ENCODE assay signal across 15 mouse cellular contexts in the genomic region with DNA sequence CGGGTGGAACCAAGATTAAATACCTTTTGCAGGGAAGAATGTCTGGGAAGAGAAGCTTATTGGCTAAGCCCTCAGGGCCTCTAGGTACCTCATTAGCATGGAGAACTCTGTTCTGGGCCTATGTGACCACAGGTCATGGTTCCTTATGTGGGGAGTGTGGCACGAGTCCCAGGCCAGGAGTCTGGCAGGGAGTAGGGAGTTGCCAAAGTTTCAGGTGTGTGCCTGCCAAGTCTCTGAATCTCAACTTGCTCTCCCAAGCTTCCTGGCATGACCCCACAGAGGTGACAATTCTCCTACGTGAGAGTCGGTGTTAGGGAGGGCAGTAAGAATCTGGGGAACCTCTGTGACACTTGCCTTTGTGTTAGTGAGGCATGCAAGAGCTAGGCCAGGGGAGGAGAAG.
"Had no signal": no experiment of that assay in that cellular context is flagged by ENCODE, and none has a peak within 500 bp of the region (broad histone marks: within the 10 kb centered on the region; RNA-seq: fewer than 3 reads in every experiment).

No protein-coding gene starts in this region.

- H3K4me1 ChIP-seq: midbrain, embryonic 13.5 days; neural tube, embryonic 15.5 days had no signal

- H3K27me3 ChIP-seq: intestine, embryonic 15.5 days; limb, embryonic 12.5 days; midbrain, embryonic 13.5 days; neural tube, embryonic 15.5 days had no signal

- H3K9me3 ChIP-seq: intestine, embryonic 15.5 days; limb, embryonic 12.5 days; midbrain, embryonic 13.5 days; neural tube, embryonic 15.5 days had no signal

- H3K4me3 ChIP-seq: intestine, embryonic 15.5 days; layer of hippocampus, adult 2 months; limb, embryonic 12.5 days; midbrain, embryonic 13.5 days; myocyte; neural tube, embryonic 15.5 days had no signal

- DNase-seq: liver; lung, adult 2 months; lung, postnatal 36 days; right cerebral cortex, adult 18-20 months; right cerebral cortex, postnatal 25 days; thymus, postnatal 36 days had no signal

- H3K27ac ChIP-seq: intestine, embryonic 15.5 days; kidney, postnatal 0 days; layer of hippocampus, adult 2 months; limb, embryonic 12.5 days; liver, embryonic 14.5 days; midbrain, embryonic 13.5 days; neural tube, embryonic 15.5 days had no signal

- H3K36me3 ChIP-seq: intestine, embryonic 15.5 days; limb, embryonic 12.5 days; midbrain, embryonic 13.5 days; neural tube, embryonic 15.5 days had no signal

- ATAC-seq: intestine, embryonic 15.5 days; lung, postnatal 0 days; midbrain, embryonic 13.5 days had no signal

- H3K4me2 ChIP-seq: intestine, embryonic 15.5 days; limb, embryonic 12.5 days; midbrain, embryonic 13.5 days; neural tube, embryonic 15.5 days had no signal

- H3K9ac ChIP-seq: intestine, embryonic 15.5 days; limb, embryonic 12.5 days; liver, embryonic 14.5 days; midbrain, embryonic 13.5 days; neural tube, embryonic 15.5 days had no signal
